Mouse (Mus musculus): Measurements from ENCODE around the gene Kctd10.
A peak's percentile ranks its signal among the peaks of the same experiment; 100 is the strongest.

Kctd10 gene

GRCm38 (mm10) chr5:114342996-114343395, 37.3 kb downstream of the Kctd10 start:
- DNase-seq: no peak

- DNase-seq: peak; percentile 67 to 79
These were observed 56.4 kb downstream of the Kctd10 start for GRCm38 (mm10) chr5:114323791-114324507.

- peak in 1 of 2 experiments; percentile 13 for DNase-seq
These were observed 57.1 kb downstream of the Kctd10 start for GRCm38 (mm10) chr5:114323105-114323790.
